Mouse (Mus musculus) neural tube, embryonic 13.5 days (tissue): ENCODE results near the gene Cacnb4. TPM values are rescaled to one million over a fixed set of nuclear protein-coding genes. Genes with fewer than 3 reads are reported as not detected.

ENCODE experiments used
- ATAC-seq: fragments of 200-750 bp; cut with Nextera tagmentation; 2 replicates; pipeline ENCODE4 v1.8.0; 2017; ENCODE audit warnings: low read depth, mild to moderate bottlenecking, moderate TSS enrichment, moderate library complexity
- H3K27ac ChIP-seq: fragments of 300-500 bp; sonication (generic); replicated peaks from 2 replicates; pipeline ENCODE4 v1.5.1; 2015; ENCODE audit warnings: moderate library complexity, mild to moderate bottlenecking, inconsistent platforms
- H3K27me3 ChIP-seq: fragments of 300-500 bp; sonication (generic); 2 replicates; pipeline ENCODE4 v1.6.1; 2015; ENCODE audit warnings: mild to moderate bottlenecking, inconsistent platforms
- H3K36me3 ChIP-seq: fragments of 300-500 bp; sonication (generic); 2 replicates; pipeline ENCODE4 v1.6.1; 2015; ENCODE audit warnings: mild to moderate bottlenecking, inconsistent platforms
- H3K4me1 ChIP-seq: fragments of 300-500 bp; sonication (generic); replicated peaks from 2 replicates; pipeline ENCODE4 v1.6.1; 2015; ENCODE audit warnings: inconsistent platforms
- H3K4me2 ChIP-seq: fragments of 300-500 bp; sonication (generic); 2 replicates; pipeline ENCODE4 v1.6.1; 2015; ENCODE audit warnings: inconsistent platforms, mild to moderate bottlenecking, moderate library complexity
- H3K4me3 ChIP-seq: fragments of 300-500 bp; sonication (generic); 2 replicates; pipeline ENCODE4 v1.5.1; 2015; ENCODE audit warnings: mild to moderate bottlenecking, inconsistent platforms
- H3K9ac ChIP-seq: fragments of 300-500 bp; sonication (generic); 2 replicates; pipeline ENCODE4 v1.6.1; 2015; ENCODE audit warnings: moderate library complexity, mild to moderate bottlenecking, inconsistent platforms
- H3K9me3 ChIP-seq: fragments of 300-500 bp; sonication (generic); 2 replicates; pipeline ENCODE4 v1.6.1; 2016; ENCODE audit warnings: inconsistent platforms
- WGBS: fragments of 180-500 bp; shearing (Covaris S2); methylation state at CpG from one replicate; pipeline ENCODE4 v1.1.7; 2015; 5-methylcytosine and 5-hydroxymethylcytosine counted together
- polyA plus RNA-seq: library from polyadenylated mRNA; unstranded; fragments of >200 nt; fragmentation: Nextera tagmentation; extraction: Ambion mirVana; gene quantifications from 2 replicates; pipeline ENCODE4 v1.2.1, GENCODE M21; 2015

Gene Cacnb4
- polyA plus RNA-seq, 1 experiment from 2014 or later = 12.7 TPM

DNA sequence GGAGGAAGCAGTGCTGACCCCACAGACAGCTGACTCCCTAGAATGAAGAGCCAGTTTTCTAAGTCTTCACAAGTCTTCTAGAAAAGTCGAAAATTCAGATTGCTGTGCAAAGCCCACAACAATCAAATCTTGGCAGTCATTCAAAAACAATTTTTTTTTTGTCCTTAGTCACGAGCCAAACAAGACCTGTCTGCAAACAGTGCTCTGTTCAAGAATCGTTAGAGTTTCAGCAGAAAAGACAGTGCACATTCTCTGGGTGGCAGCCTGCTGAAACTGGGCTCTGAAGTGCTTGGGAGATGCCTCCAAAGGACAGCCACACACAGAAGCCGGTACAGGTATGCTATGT is 37.1 kb downstream of the Cacnb4 start:
- Histone ChIP-seq H3K36me3 (no peaks in the 10 kb centered on the region), H3K9me3 (no peaks in the 10 kb centered on the region), H3K4me1 (peaks cover 8% of the 10 kb centered on the region), H3K27ac (no peak overlapping the region), H3K4me2 (no peak overlapping the region), H3K4me3 (no peak overlapping the region), H3K9ac (no peak overlapping the region), H3K27me3 (no peaks in the 10 kb centered on the region)
- no peak for ATAC-seq
- 77% methylated on average over 4 of the region's 4 CpGs for WGBS

DNA sequence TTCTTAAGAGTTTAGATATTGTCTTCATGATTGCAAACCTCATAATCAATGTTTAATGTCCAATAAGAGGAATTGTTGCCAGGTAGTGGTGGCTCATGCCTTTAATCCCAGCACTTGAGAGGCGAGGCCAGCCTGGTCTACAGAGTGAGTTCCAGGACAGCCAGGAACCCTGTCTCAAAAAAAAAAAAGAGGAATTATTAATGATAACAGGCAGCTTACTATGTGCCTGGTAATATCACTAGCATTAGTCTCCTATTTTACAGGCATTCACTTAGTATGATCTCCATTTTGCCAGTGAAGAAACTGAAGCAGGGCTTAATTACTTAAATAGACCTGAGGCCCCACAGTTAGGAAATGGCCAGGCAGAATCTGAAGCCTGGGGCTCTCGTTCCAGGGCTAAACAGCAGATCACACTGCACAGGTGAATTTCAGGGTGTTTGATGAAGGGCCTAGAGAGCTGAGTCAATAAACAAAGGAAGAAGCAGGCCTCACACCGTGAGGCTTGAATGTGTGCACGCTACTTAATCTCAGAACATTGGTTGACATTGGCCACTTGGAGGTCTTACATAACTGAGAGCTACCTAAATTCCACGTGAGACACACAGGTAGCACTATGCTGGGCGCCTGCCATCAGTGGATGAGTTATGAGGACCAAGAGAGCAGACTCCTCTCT is 37.6 kb downstream of the Cacnb4 start:
- Histone ChIP-seq H3K4me3 (no peak overlapping the region), H3K4me1 (peaks cover 8% of the 10 kb centered on the region), H3K27me3 (no peaks in the 10 kb centered on the region), H3K27ac (no peak overlapping the region), H3K9ac (no peak overlapping the region), H3K36me3 (no peaks in the 10 kb centered on the region), H3K4me2 (no peak overlapping the region), H3K9me3 (no peaks in the 10 kb centered on the region)
- ATAC-seq = no peak
- WGBS = 75% methylated on average over 6 of the region's 6 CpGs

DNA sequence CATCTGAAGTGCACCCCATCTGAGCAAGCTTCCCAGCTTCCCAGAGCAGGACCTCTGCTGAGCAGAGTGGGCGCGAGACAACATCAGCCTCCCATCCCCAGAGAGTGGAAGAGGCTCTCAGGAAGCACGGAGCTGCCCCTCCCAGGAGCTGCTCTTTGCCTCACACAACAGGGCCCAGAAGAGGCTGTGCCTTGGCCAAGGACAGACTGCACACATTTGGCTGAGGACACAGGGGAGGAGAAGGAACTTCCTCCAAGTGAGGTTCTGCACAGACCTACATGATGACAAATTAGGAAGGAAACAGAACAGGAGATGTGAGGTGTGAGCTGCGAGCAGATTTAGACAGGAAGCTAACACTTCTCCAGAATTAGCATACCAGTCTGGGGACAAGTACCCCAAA is 38.4 kb downstream of the Cacnb4 start:
- Histone ChIP-seq H3K4me3 (no peak overlapping the region), H3K9ac (no peak overlapping the region), H3K4me2 (no peak overlapping the region), H3K27ac (no peak overlapping the region), H3K9me3 (no peaks in the 10 kb centered on the region), H3K4me1 (peaks cover 8% of the 10 kb centered on the region), H3K36me3 (no peaks in the 10 kb centered on the region), H3K27me3 (no peaks in the 10 kb centered on the region)
- no peak for ATAC-seq
- WGBS = 54% methylated on average over 4 of the region's 4 CpGs

DNA sequence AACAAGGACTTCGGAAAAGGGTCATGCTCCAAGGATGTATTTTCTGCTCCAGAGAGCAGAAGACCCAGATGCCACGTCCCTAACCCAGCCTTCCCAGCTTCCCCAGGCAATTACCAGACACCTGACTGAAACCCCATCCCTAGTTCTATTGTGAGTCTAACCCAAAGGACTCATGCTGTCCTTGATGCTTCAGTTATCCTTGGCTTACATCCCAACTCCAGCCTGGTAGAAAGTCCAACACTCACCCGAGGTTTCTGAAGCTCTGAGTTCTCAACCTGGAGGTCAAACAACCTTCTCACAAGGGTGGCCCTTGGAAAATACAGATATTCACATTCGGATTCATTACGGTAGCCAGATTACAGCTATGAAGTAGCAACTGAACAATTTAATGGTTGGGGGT is 40.6 kb downstream of the Cacnb4 start:
- no peak for ATAC-seq
- H3K4me2 ChIP-seq = no peak overlapping the region
- 64% methylated on average over 5 of the region's 5 CpGs for WGBS
- H3K9me3 ChIP-seq = no peaks in the 10 kb centered on the region
- H3K4me1 ChIP-seq = peaks cover 8% of the 10 kb centered on the region
- no peak overlapping the region for H3K9ac ChIP-seq
- H3K4me3 ChIP-seq = no peak overlapping the region
- no peak overlapping the region for H3K27ac ChIP-seq
- H3K36me3 ChIP-seq = no peaks in the 10 kb centered on the region
- no peaks in the 10 kb centered on the region for H3K27me3 ChIP-seq

DNA sequence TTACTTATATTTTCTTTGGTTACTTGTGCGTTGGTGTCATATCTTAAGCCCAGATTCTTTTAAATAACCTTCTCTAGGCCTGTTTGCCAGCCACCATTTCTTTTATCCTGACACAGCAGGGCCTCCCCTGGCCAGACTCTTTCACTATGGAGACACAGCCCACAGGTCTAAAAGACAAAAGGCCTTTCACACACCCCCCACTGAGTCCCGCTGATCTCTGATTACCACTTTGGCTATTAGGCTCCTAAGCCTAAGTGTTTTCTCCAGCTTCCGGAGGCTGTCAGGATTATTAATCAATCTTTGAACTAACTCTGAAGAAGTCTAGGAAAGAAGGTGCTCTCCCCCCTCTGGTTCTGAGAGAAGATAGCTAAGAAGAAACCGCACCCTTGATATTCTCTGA is 41.3 kb downstream of the Cacnb4 start:
- no peak overlapping the region for H3K4me3 ChIP-seq
- no peak for ATAC-seq
- H3K27ac ChIP-seq = no peak overlapping the region
- no peaks in the 10 kb centered on the region for H3K27me3 ChIP-seq
- H3K9ac ChIP-seq = no peak overlapping the region
- WGBS = 4% methylated on average over 4 of the region's 4 CpGs
- H3K4me2 ChIP-seq = no peak overlapping the region
- H3K4me1 ChIP-seq = peaks cover 8% of the 10 kb centered on the region
- no peaks in the 10 kb centered on the region for H3K36me3 ChIP-seq
- H3K9me3 ChIP-seq = no peaks in the 10 kb centered on the region

DNA sequence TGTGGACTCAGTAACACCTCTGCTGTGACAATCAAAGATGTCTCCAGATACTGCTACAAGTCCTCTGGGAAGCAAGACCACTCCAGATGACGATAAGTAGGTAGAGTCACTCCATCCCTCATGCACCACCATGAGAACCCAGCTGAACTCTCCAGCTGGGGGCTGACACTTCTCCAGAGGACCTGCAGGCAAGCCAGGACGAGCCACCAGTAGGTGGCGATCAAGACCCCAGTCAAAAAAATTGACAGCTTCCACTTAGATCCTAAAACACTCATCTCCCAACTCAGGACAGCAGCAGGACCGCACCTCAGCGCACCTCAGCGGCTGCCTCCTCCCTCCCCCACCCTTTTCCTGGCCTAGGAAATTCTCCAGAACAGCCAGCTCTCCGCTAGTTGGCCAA is 43.8 kb downstream of the Cacnb4 start:
- Histone ChIP-seq H3K9me3 (no peaks in the 10 kb centered on the region), H3K27me3 (no peaks in the 10 kb centered on the region), H3K4me3 (no peak overlapping the region), H3K27ac (no peak overlapping the region), H3K4me1 (peaks cover 8% of the 10 kb centered on the region), H3K36me3 (no peaks in the 10 kb centered on the region), H3K9ac (no peak overlapping the region), H3K4me2 (no peak overlapping the region)
- WGBS = 9% methylated on average over 7 of the region's 7 CpGs
- peak; percentile 47; the same call in 1 of the 2 replicates for ATAC-seq

DNA sequence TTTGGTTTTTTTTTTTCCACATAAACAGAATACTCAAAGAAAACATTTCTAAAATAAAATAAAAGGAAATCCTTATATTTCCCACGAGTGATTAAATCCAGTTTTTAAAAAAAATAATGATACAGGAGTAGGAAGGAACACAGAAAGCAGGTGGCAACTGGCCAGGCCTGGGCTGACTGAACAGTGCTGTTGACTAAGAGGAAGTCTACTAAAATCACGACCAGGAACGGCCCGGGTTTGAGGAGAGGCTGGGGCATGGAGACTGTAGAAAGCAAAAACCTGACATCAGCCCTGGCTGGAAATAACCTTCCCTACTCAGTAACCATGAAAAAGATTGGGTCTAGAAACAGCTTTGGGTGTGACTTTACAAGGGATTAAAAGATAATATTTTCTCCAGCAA is 48.4 kb downstream of the Cacnb4 start:
- H3K9me3 ChIP-seq = no peaks in the 10 kb centered on the region
- H3K27ac ChIP-seq = no peak overlapping the region
- H3K4me1 ChIP-seq = peaks cover 7% of the 10 kb centered on the region; the same call in 1 of the 2 replicates
- no peak for ATAC-seq
- H3K4me3 ChIP-seq = no peak overlapping the region
- no peaks in the 10 kb centered on the region for H3K27me3 ChIP-seq
- no peaks in the 10 kb centered on the region for H3K36me3 ChIP-seq
- H3K4me2 ChIP-seq = no peak overlapping the region
- no peak overlapping the region for H3K9ac ChIP-seq
- WGBS = 84% methylated on average over 4 of the region's 4 CpGs

DNA sequence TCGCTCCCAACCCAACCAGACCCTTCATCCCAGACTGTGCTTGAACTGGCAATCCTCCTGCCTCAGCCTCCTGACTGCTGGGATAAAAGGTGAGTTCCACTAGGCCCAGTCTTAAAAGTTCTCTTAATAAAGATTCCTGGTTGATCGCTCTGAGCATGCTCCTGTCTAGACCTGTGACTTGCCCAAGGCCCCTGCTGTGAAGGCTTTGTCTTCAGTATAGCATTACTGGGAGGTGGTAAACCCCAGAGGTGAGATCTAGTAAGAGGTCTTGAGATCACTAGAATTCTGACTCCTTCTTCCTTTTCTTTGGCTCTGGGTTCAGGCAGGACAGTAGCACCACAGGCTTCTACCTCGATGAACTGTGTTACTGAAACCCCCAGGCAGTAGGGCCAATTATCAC is 50.4 kb downstream of the Cacnb4 start:
- Histone ChIP-seq H3K4me1 (peaks cover 7% of the 10 kb centered on the region; the same call in 1 of the 2 replicates), H3K4me2 (no peak overlapping the region), H3K36me3 (no peaks in the 10 kb centered on the region), H3K4me3 (no peak overlapping the region), H3K9me3 (no peaks in the 10 kb centered on the region), H3K27ac (no peak overlapping the region), H3K27me3 (no peaks in the 10 kb centered on the region), H3K9ac (no peak overlapping the region)
- no peak for ATAC-seq
- 88% methylated on average over 3 of the region's 3 CpGs for WGBS

DNA sequence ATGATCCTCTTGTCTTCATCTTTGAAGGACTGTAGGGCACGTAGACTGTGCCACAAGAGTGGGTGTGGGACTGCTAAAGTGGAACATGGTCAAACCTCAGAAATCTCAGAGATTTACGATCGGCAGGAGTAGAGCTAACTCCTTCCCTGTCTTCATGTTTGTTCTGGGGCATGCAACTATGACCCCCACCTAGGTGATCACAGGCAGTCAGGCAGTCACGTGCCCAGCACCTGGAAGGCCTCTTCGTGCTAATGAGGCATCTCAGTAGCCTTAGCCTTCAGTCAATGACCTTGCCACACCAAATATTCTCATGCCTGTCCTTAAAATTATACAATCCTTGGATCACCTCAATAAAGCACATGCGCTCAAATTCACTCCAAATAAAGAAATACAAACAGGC is 50.9 kb downstream of the Cacnb4 start:
- Histone ChIP-seq H3K4me3 (no peak overlapping the region), H3K9ac (no peak overlapping the region), H3K4me1 (peaks cover 7% of the 10 kb centered on the region; the same call in 1 of the 2 replicates), H3K27me3 (no peaks in the 10 kb centered on the region), H3K36me3 (no peaks in the 10 kb centered on the region), H3K27ac (no peak overlapping the region), H3K4me2 (no peak overlapping the region), H3K9me3 (no peaks in the 10 kb centered on the region)
- ATAC-seq = no peak
- WGBS = 93% methylated on average over 6 of the region's 6 CpGs

DNA sequence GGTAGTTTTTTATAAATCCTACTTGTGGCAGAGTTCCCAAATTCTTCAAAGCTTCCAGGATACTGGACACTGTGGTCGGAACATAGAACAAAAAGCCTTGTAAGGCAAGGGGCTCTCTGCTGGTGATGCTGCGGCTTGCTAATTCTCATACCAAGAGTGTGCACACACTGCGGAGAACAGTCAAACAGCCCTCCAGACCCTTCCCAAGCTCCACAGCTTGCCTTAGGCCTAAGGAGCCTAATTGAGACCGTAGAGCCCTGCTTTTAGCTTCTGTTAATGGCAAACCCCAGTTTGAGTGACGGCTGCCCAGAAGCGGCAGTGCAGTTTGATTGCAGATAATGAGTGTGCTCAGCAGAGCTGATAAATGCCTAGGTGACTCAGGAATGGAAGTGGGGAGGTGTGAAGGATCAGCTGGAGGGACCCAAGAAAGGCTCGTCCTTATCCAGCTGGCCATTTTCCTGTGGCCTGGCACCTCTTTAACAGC is 52.7 kb downstream of the Cacnb4 start:
- Histone ChIP-seq H3K36me3 (no peaks in the 10 kb centered on the region), H3K4me1 (peaks cover 7% of the 10 kb centered on the region; the same call in 1 of the 2 replicates), H3K27ac (no peak overlapping the region), H3K4me2 (no peak overlapping the region), H3K27me3 (no peaks in the 10 kb centered on the region), H3K9me3 (no peaks in the 10 kb centered on the region), H3K9ac (no peak overlapping the region), H3K4me3 (no peak overlapping the region)
- WGBS = 47% methylated on average over 7 of the region's 7 CpGs
- peak; percentile 54; the same call in 1 of the 2 replicates for ATAC-seq

DNA sequence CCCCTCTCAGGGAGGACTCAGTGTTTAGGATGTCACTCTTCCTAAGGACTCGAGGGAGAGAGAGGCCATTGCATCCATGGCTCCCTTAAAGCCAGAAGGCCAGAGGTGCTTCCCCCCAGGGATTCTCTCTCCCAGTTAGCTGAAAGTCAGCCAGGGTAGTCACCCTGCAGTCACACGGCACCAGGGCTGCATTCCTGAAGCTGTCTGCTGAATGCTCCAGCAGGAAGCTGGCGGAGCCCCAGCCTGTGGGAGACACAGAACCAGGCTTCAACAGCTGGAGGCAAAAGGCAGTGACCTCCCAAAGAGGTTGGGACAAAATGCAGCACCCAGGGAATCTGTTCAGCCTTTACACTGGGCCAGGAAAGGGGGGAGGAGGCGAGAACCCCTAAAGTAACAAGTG is 53.2 kb downstream of the Cacnb4 start:
- Histone ChIP-seq H3K36me3 (no peaks in the 10 kb centered on the region), H3K4me3 (no peak overlapping the region), H3K27me3 (no peaks in the 10 kb centered on the region), H3K4me2 (no peak overlapping the region), H3K27ac (no peak overlapping the region), H3K9me3 (no peaks in the 10 kb centered on the region), H3K4me1 (peaks cover 7% of the 10 kb centered on the region; the same call in 1 of the 2 replicates), H3K9ac (no peak overlapping the region)
- 43% methylated on average over 4 of the region's 4 CpGs for WGBS
- peak; percentile 12; the same call in 1 of the 2 replicates for ATAC-seq

DNA sequence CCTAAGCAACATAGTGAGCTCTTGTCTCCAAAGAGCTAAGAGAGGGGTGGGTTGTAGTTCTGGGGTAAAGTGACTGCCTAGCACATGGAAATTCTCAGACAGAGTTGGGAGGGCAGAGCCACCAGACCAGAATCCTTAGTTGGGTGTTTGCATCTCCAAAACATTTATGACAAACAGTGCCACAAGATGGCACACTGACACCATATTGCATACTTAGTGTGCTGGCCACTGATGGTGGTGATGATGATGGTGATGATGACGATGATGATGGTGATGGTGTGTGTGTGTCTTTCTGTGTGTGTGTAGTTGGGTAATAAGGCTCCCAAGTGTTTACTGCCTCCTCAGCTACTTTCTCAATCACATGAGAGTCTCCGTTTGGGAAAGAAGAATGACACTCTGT is 54.0 kb downstream of the Cacnb4 start:
- Histone ChIP-seq H3K9me3 (no peaks in the 10 kb centered on the region), H3K27ac (no peak overlapping the region), H3K9ac (no peak overlapping the region), H3K4me1 (peaks cover 7% of the 10 kb centered on the region; the same call in 1 of the 2 replicates), H3K4me3 (no peak overlapping the region), H3K36me3 (no peaks in the 10 kb centered on the region), H3K27me3 (no peaks in the 10 kb centered on the region), H3K4me2 (no peak overlapping the region)
- no peak for ATAC-seq
- 60% methylated on average over 2 of the region's 2 CpGs for WGBS

DNA sequence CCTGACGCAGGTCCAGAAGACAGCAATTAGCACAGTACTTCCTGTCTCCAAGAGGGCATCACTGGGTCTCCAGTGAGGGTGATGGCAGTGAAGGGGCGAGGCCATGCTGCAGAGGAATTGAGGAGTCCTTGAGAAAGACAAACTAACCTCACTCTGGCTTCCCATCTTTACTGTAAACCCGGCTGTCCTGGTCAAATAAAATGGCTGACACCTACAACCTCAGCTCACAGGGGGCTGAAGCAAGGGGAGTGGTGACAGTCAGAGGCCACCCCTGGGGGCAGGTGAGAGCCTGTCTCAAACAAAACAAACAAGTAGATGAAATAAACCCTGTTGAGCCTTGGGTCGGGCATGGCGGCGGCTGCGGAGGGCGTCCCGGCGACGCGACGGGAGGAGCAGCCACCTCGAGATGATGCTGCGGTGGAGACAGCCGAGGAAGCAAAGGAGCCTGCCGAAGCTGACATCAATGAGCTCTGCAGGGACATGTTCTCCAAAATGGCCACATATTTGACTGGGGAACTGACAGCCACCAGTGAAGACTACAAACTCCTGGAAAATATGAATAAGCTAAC is 57.1 kb downstream of the Cacnb4 start:
- H3K27ac ChIP-seq = no peak overlapping the region
- no peak for ATAC-seq
- peaks cover 7% of the 10 kb centered on the region; the same call in 1 of the 2 replicates for H3K4me1 ChIP-seq
- H3K9ac ChIP-seq = no peak overlapping the region
- H3K4me3 ChIP-seq = no peak overlapping the region
- H3K9me3 ChIP-seq = no peaks in the 10 kb centered on the region
- H3K27me3 ChIP-seq = no peaks in the 10 kb centered on the region
- peak overlapping the region; percentile 33 for H3K4me2 ChIP-seq
- H3K36me3 ChIP-seq = no peaks in the 10 kb centered on the region
- WGBS = 73% methylated on average over 17 of the region's 17 CpGs
